Mouse (Mus musculus) bone marrow macrophage, adult 2 months (primary cell): ENCODE results near the gene Hs6st1. TPM values are rescaled to one million over a fixed set of nuclear protein-coding genes. Genes with fewer than 3 reads are reported as not detected.
A peak's percentile ranks its signal among the peaks of the same experiment; 100 is the strongest.

ENCODE experiments used
- H3K27ac ChIP-seq: 2 replicates; pipeline ENCODE4 v1.5.1; 2012; ENCODE audit warnings: low read depth, low read length; ENCODE audit not compliant: insufficient read depth
- H3K4me1 ChIP-seq: 2 replicates; pipeline ENCODE4 v1.6.1; 2012; ENCODE audit warnings: low read length; ENCODE audit not compliant: control insufficient read depth, insufficient read depth
- H3K4me3 ChIP-seq: 2 replicates; pipeline ENCODE4 v1.5.1; 2012; ENCODE audit warnings: mild to moderate bottlenecking, low read length, moderate library complexity; ENCODE audit not compliant: insufficient read depth
- CTCF ChIP-seq: IDR thresholded peaks from 2 replicates; pipeline ENCODE4 v1.5.1; 2012; ENCODE audit warnings: low read depth, mild to moderate bottlenecking, low read length, moderate library complexity
- POLR2A ChIP-seq: IDR thresholded peaks from 2 replicates; pipeline ENCODE4 v1.6.1; 2012; ENCODE audit warnings: mild to moderate bottlenecking, low read depth, low read length, borderline replicate concordance
- polyA plus RNA-seq: library from polyadenylated mRNA; stranded (reverse); fragments of >200 nt; gene quantifications from 2 replicates; pipeline ENCODE4 v1.2.4, GENCODE M21; 2012; ENCODE audit not compliant: missing spikeins, insufficient read depth, insufficient read length

Gene Hs6st1
- polyA plus RNA-seq, 1 experiment, result 23.4 TPM

GRCm38 (mm10) chr1:36082184-36082583 lies 14.0 kb downstream of the Hs6st1 start:
- TF ChIP-seq POLR2A, result no peak
- TF ChIP-seq CTCF, result no peak
- Histone ChIP-seq H3K4me1 (no peaks in the 10 kb centered on the region; the same call in 1 of the 2 replicates), H3K4me3 (no peak overlapping the region), H3K27ac (peak overlapping the region; percentile 20; the same call in 1 of the 2 replicates)

DNA sequence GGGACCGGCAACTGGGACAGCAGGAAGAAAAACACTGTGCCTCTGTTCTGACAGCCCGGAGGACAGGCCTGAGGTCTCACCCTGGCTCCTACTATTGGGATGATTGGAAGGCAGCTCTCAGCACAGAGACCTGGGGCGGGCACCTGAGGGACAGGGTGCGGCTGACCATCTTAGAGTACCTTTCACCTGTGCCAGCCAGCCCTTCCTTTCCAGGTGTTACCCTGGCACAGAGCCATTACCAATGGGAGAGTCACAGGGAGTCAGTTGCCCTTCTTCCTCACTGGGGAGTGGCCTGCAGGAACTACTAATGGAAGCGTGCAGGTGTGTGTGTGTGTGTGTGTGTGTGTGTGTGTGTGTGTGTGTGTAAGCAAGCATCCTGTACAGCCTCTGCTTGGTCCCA lies 15.4 kb downstream of the Hs6st1 start:
- H3K4me1 ChIP-seq, result peaks cover 7% of the 10 kb centered on the region
- no peak for TF ChIP-seq CTCF
- no peak for TF ChIP-seq POLR2A
- no peak overlapping the region for H3K27ac ChIP-seq
- no peak overlapping the region for H3K4me3 ChIP-seq

DNA sequence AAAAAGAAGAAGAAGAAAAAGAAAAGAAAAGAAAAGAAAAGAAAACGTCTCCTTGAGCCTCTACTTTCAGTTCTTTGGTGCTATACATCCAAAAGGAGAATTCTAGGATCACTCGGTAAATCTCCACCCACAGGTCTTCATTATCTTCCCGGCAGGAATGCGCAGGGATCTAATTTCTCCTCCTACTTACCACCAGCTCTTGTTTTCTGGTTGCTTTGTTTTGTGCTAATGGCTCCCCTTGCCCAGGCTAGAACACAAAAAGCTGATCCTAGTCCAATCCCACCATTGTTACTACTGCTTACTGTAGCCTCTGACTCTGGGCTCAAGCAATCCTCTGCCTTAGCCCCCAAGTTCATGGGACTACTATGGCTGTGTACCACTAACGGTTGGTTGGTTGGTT lies 16.9 kb downstream of the Hs6st1 start:
- no peak overlapping the region for H3K27ac ChIP-seq
- H3K4me1 ChIP-seq, result peaks cover 21% of the 10 kb centered on the region
- no peak overlapping the region for H3K4me3 ChIP-seq
- TF ChIP-seq CTCF, result no peak

- Histone ChIP-seq H3K4me1 (peaks cover 29% of the 10 kb centered on the region), H3K4me3 (no peak overlapping the region), H3K27ac (no peak overlapping the region)
- TF ChIP-seq POLR2A, result no peak
- TF ChIP-seq CTCF, result no peak
These were observed 20.2 kb downstream of the Hs6st1 start for GRCm38 (mm10) chr1:36088367-36088766.

GRCm38 (mm10) chr1:36089481-36089880 lies 21.3 kb downstream of the Hs6st1 start:
- H3K4me3 ChIP-seq, result no peak overlapping the region
- H3K4me1 ChIP-seq, result peaks cover 29% of the 10 kb centered on the region
- no peak for TF ChIP-seq POLR2A
- H3K27ac ChIP-seq, result peak overlapping the region; percentile 58

DNA sequence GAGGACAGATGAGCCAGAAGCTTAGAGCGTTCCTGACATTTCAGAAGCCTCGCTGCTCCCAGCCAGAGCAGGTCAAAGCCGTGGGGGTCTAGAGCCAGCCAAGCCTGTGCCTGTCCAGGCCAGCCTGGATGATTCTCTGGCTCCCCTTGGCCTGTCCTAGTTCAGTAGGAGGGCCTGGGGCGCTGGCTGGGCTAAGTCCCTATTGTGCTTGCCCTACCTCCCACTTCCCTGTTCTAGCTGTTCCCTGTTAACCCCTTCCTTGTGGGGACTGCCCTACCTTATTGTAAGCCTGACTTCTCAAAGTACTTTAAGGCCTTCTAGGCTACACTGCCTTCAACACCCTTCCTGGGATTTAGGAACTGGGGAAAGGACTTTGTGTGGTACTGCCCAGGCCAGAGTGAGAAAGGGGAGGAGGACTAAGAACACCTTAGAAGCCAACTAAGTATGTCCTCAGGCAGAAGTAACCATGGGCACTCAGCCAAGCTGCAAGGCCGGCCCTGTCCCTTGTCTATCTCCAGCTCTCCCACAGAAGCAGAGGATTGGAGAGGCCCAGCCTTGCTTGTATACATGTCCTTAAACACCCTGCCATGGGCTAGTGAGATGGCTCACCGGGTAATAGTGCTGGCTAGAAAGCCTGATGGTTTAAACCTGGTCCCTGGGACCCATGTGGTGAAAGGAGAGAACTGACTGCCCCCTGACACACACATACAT lies 22.0 kb downstream of the Hs6st1 start:
- peak overlapping the region; percentile 58 for H3K27ac ChIP-seq
- peaks cover 29% of the 10 kb centered on the region for H3K4me1 ChIP-seq
- H3K4me3 ChIP-seq, result no peak overlapping the region
- TF ChIP-seq CTCF (no peak), POLR2A (no peak)

GRCm38 (mm10) chr1:36090722-36091110 lies 22.5 kb downstream of the Hs6st1 start:
- TF ChIP-seq POLR2A, result no peak
- TF ChIP-seq CTCF, result no peak
- Histone ChIP-seq H3K27ac (no peak overlapping the region), H3K4me1 (peaks cover 29% of the 10 kb centered on the region), H3K4me3 (no peak overlapping the region)

DNA sequence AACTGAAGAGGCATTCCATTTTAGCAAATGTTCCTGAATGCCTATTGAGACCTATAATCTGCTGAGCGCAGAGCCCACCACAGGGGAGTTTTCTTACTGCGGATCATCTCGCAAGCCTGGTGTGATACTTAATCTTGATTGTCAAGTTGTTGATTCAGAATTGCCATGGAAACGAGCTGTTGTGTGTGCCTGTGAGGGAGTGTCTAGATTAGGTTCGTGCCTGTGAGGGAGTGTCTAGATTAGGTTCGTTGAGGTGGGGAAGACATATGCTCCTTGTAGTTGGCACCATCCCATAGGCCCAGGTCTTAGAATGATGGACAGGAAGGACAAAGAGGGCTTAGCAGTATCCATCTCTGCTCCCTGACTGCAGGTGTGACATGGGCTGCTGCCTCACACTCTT lies 23.0 kb downstream of the Hs6st1 start:
- TF ChIP-seq POLR2A, result no peak
- TF ChIP-seq CTCF, result no peak
- H3K4me3 ChIP-seq, result no peak overlapping the region
- H3K4me1 ChIP-seq, result peaks cover 29% of the 10 kb centered on the region
- no peak overlapping the region for H3K27ac ChIP-seq

DNA sequence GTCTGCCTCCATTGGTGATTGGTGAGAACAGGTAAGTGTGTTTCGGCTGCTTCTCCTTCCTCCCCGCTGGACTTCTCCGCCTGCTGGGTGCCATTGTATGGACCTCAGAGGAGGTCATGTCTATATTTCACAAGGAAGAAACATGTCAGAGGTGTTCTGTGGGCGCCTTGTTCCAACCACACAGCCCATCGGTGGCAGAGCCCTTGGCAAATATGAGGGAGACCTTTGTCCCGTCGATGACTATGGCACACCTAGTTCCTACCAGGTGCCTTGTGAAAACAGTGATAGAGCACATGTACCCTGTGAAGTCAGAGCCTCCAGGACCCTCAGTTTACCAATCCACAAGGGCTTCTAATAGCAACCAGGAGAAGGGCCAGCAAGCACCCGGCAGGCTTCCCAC lies 25.5 kb downstream of the Hs6st1 start:
- Histone ChIP-seq H3K4me3 (no peak overlapping the region), H3K4me1 (peaks cover 31% of the 10 kb centered on the region), H3K27ac (no peak overlapping the region)
- TF ChIP-seq CTCF (no peak), POLR2A (no peak)

- no peak overlapping the region for H3K4me3 ChIP-seq
- H3K4me1 ChIP-seq, result peaks cover 16% of the 10 kb centered on the region
- no peak overlapping the region for H3K27ac ChIP-seq
- TF ChIP-seq CTCF (no peak), POLR2A (no peak)
These were observed 27.4 kb downstream of the Hs6st1 start for GRCm38 (mm10) chr1:36095423-36096272.
